Mouse (Mus musculus): ENCODE measurements at regions not wholly inside any gene's neighbourhood (a gene's known extent, or its start where the extent isn't known, plus 50 kb on each side); places are given as distances from the start of the nearest gene placed in this dataset.

GRCm38 (mm10) chr7:134436917-134437316 is 51.5 kb upstream of the D7Ertd443e start:
- ATAC-seq (ENCODE audit: insufficient number of reproducible peaks, low FRiP score, low TSS enrichment, low read depth) = no peak
- Histone ChIP-seq H3K9ac (no peak overlapping the region), H3K27me3 (no peaks in the 10 kb centered on the region), H3K4me1 (no peaks in the 10 kb centered on the region), H3K4me3 (no peak overlapping the region), H3K36me3 (no peaks in the 10 kb centered on the region), H3K4me2 (no peak overlapping the region), H3K9me3 (no peaks in the 10 kb centered on the region), H3K27ac (no peak overlapping the region)
- WGBS = 83% methylated on average over 3 of the region's 3 CpGs

- H3K9me3 ChIP-seq = no peaks in the 10 kb centered on the region
- no peak overlapping the region for H3K4me3 ChIP-seq
- ATAC-seq (ENCODE audit: insufficient number of reproducible peaks, low FRiP score, low TSS enrichment, low read depth) = no peak
- H3K27ac ChIP-seq = no peak overlapping the region
- no peaks in the 10 kb centered on the region for H3K36me3 ChIP-seq
- H3K4me1 ChIP-seq = no peaks in the 10 kb centered on the region
- H3K9ac ChIP-seq = no peak overlapping the region
- no peak overlapping the region for H3K4me2 ChIP-seq
- 88% methylated on average over 5 of the region's 5 CpGs for whole genome bisulfite sequencing
- H3K27me3 ChIP-seq = no peaks in the 10 kb centered on the region
Measured at GRCm38 (mm10) chr7:134439281-134439680, 53.8 kb upstream of the D7Ertd443e start.

GRCm38 (mm10) chr7:134445008-134445806 is 59.7 kb upstream of the D7Ertd443e start:
- no peak overlapping the region for H3K4me2 ChIP-seq
- H3K9me3 ChIP-seq = no peaks in the 10 kb centered on the region
- no peaks in the 10 kb centered on the region for H3K36me3 ChIP-seq
- H3K27me3 ChIP-seq = no peaks in the 10 kb centered on the region
- 62% methylated on average over 8 of the region's 8 CpGs for WGBS
- ATAC-seq (ENCODE audit: insufficient number of reproducible peaks, low FRiP score, low TSS enrichment, low read depth) = no peak
- no peak overlapping the region for H3K27ac ChIP-seq
- no peak overlapping the region for H3K4me3 ChIP-seq
- no peaks in the 10 kb centered on the region for H3K4me1 ChIP-seq
- H3K9ac ChIP-seq = no peak overlapping the region

GRCm38 (mm10) chr7:134447648-134448202 is 62.3 kb upstream of the D7Ertd443e start:
- Histone ChIP-seq H3K9ac (no peak overlapping the region), H3K4me3 (no peak overlapping the region), H3K36me3 (no peaks in the 10 kb centered on the region), H3K9me3 (no peaks in the 10 kb centered on the region), H3K4me2 (no peak overlapping the region), H3K27ac (no peak overlapping the region), H3K27me3 (no peaks in the 10 kb centered on the region), H3K4me1 (no peaks in the 10 kb centered on the region)
- ATAC-seq (ENCODE audit: insufficient number of reproducible peaks, low FRiP score, low TSS enrichment, low read depth) = no peak

- Histone ChIP-seq H3K27me3 (no peaks in the 10 kb centered on the region), H3K9ac (no peak overlapping the region), H3K36me3 (no peaks in the 10 kb centered on the region), H3K27ac (no peak overlapping the region), H3K4me2 (no peak overlapping the region), H3K4me1 (no peaks in the 10 kb centered on the region), H3K4me3 (no peak overlapping the region), H3K9me3 (no peaks in the 10 kb centered on the region)
- WGBS = 80% methylated on average over 2 of the region's 2 CpGs
- no peak for ATAC-seq (ENCODE audit: insufficient number of reproducible peaks, low FRiP score, low TSS enrichment, low read depth)
Measured at GRCm38 (mm10) chr7:134448831-134449230, 63.4 kb upstream of the D7Ertd443e start.

GRCm38 (mm10) chr7:134462677-134463076 is 77.2 kb upstream of the D7Ertd443e start:
- no peak for ATAC-seq (ENCODE audit: insufficient number of reproducible peaks, low FRiP score, low TSS enrichment, low read depth)
- Histone ChIP-seq H3K4me3 (no peak overlapping the region), H3K27me3 (no peaks in the 10 kb centered on the region), H3K9me3 (no peaks in the 10 kb centered on the region), H3K4me1 (no peaks in the 10 kb centered on the region), H3K36me3 (no peaks in the 10 kb centered on the region), H3K4me2 (no peak overlapping the region), H3K9ac (no peak overlapping the region), H3K27ac (no peak overlapping the region)
- 59% methylated on average over 3 of the region's 3 CpGs for WGBS

- Histone ChIP-seq H3K27me3 (no peaks in the 10 kb centered on the region), H3K4me3 (no peak overlapping the region), H3K27ac (no peak overlapping the region), H3K9me3 (no peaks in the 10 kb centered on the region), H3K36me3 (no peaks in the 10 kb centered on the region), H3K9ac (no peak overlapping the region), H3K4me1 (no peaks in the 10 kb centered on the region), H3K4me2 (no peak overlapping the region)
- no peak for ATAC-seq (ENCODE audit: insufficient number of reproducible peaks, low FRiP score, low TSS enrichment, low read depth)
- WGBS = 87% methylated on average over 4 of the region's 4 CpGs
Measured at GRCm38 (mm10) chr7:134463380-134463779, 77.9 kb upstream of the D7Ertd443e start.

- H3K9ac ChIP-seq = no peak overlapping the region
- WGBS = 69% methylated on average over 3 of the region's 3 CpGs
- H3K36me3 ChIP-seq = no peaks in the 10 kb centered on the region
- no peaks in the 10 kb centered on the region for H3K4me1 ChIP-seq
- no peak overlapping the region for H3K4me3 ChIP-seq
- no peak overlapping the region for H3K27ac ChIP-seq
- no peaks in the 10 kb centered on the region for H3K9me3 ChIP-seq
- H3K4me2 ChIP-seq = no peak overlapping the region
- no peaks in the 10 kb centered on the region for H3K27me3 ChIP-seq
- no peak for ATAC-seq (ENCODE audit: insufficient number of reproducible peaks, low FRiP score, low TSS enrichment, low read depth)
Measured at GRCm38 (mm10) chr7:134467216-134467615, 81.8 kb upstream of the D7Ertd443e start.

- 28% methylated on average over 2 of the region's 2 CpGs for WGBS
- Histone ChIP-seq H3K27ac (no peak overlapping the region), H3K4me3 (no peak overlapping the region), H3K27me3 (no peaks in the 10 kb centered on the region), H3K4me2 (no peak overlapping the region), H3K9ac (no peak overlapping the region), H3K9me3 (no peaks in the 10 kb centered on the region), H3K36me3 (no peaks in the 10 kb centered on the region), H3K4me1 (no peaks in the 10 kb centered on the region)
- no peak for ATAC-seq (ENCODE audit: insufficient number of reproducible peaks, low FRiP score, low TSS enrichment, low read depth)
Measured at GRCm38 (mm10) chr7:134471286-134471685, 85.8 kb upstream of the D7Ertd443e start.

GRCm38 (mm10) chr7:134491326-134491725 is 105.9 kb upstream of the D7Ertd443e start:
- ATAC-seq (ENCODE audit: insufficient number of reproducible peaks, low FRiP score, low TSS enrichment, low read depth) = no peak
- no peak overlapping the region for H3K9ac ChIP-seq
- 72% methylated on average over 4 of the region's 4 CpGs for WGBS
- H3K4me2 ChIP-seq = no peak overlapping the region
- H3K4me3 ChIP-seq = no peak overlapping the region
- H3K4me1 ChIP-seq = no peaks in the 10 kb centered on the region
- H3K27ac ChIP-seq = no peak overlapping the region
- no peaks in the 10 kb centered on the region for H3K27me3 ChIP-seq
- no peaks in the 10 kb centered on the region for H3K9me3 ChIP-seq
- H3K36me3 ChIP-seq = no peaks in the 10 kb centered on the region

GRCm38 (mm10) chr7:134497219-134497618 is 111.8 kb upstream of the D7Ertd443e start:
- H3K36me3 ChIP-seq = no peaks in the 10 kb centered on the region
- 52% methylated on average over 11 of the region's 11 CpGs for WGBS
- H3K4me2 ChIP-seq = no peak overlapping the region
- no peak overlapping the region for H3K9ac ChIP-seq
- H3K9me3 ChIP-seq = no peaks in the 10 kb centered on the region
- no peak overlapping the region for H3K4me3 ChIP-seq
- no peak for ATAC-seq (ENCODE audit: insufficient number of reproducible peaks, low FRiP score, low TSS enrichment, low read depth)
- no peaks in the 10 kb centered on the region for H3K27me3 ChIP-seq
- H3K27ac ChIP-seq = no peak overlapping the region
- H3K4me1 ChIP-seq = peaks cover 9% of the 10 kb centered on the region

- Histone ChIP-seq H3K4me1 (peaks cover 9% of the 10 kb centered on the region), H3K9ac (no peak overlapping the region), H3K27ac (no peak overlapping the region), H3K27me3 (no peaks in the 10 kb centered on the region), H3K36me3 (no peaks in the 10 kb centered on the region), H3K4me3 (no peak overlapping the region), H3K4me2 (no peak overlapping the region), H3K9me3 (no peaks in the 10 kb centered on the region)
- no peak for ATAC-seq (ENCODE audit: insufficient number of reproducible peaks, low FRiP score, low TSS enrichment, low read depth)
- 60% methylated on average over 4 of the region's 4 CpGs for WGBS
Measured at GRCm38 (mm10) chr7:134497870-134498269, 112.4 kb upstream of the D7Ertd443e start.

Data from limb, embryonic 15.5 days (tissue).